ENCODE assay signal across 26 mouse cellular contexts in genomic region chr12:41729780-41730179, GRCm38 (mm10).
"Had no signal": no experiment of that assay in that cellular context is flagged by ENCODE, and none has a peak within 500 bp of the region (broad histone marks: within the 10 kb centered on the region; RNA-seq: fewer than 3 reads in every experiment).

No protein-coding gene starts in this region.

- DNase-seq: gastrocnemius, adult 2 months; gastrocnemius, postnatal 14 days; gastrocnemius, postnatal 36 days; heart, adult 2 months; heart, postnatal 10 days; heart, postnatal 4 days; kidney, adult 18-20 months; kidney, adult 8-10 months; kidney, postnatal 10 days; kidney, postnatal 36 days; layer of hippocampus, adult 9-11 months; layer of hippocampus, postnatal 36 days; left cerebral cortex, postnatal 4 days had no signal

- H3K27ac ChIP-seq: gastrocnemius, adult 2 months; heart, adult 2 months; heart, embryonic 10.5 days; hindbrain, embryonic 10.5 days; hindbrain, embryonic 12.5 days; hindbrain, embryonic 14.5 days; intestine, embryonic 15.5 days; limb, embryonic 13.5 days; limb, embryonic 15.5 days; liver, embryonic 12.5 days; liver, embryonic 14.5 days had no signal

- ATAC-seq: hindbrain, embryonic 16.5 days; inflammation-experienced regulatory T-cells, adult 6 months; intestine, embryonic 15.5 days; intestine, postnatal 0 days; liver, embryonic 12.5 days had no signal

- H3K9me3 ChIP-seq: heart, embryonic 10.5 days; heart, embryonic 12.5 days; hindbrain, embryonic 10.5 days; hindbrain, embryonic 12.5 days; intestine, embryonic 15.5 days; limb, embryonic 13.5 days; limb, embryonic 15.5 days; liver, embryonic 12.5 days had no signal

- H3K4me3 ChIP-seq: gastrocnemius, adult 2 months; heart, adult 2 months; heart, embryonic 10.5 days; heart, embryonic 12.5 days; hindbrain, embryonic 10.5 days; hindbrain, embryonic 12.5 days; intestine, embryonic 15.5 days; limb, embryonic 13.5 days; limb, embryonic 15.5 days; liver, embryonic 12.5 days had no signal

- H3K27me3 ChIP-seq: heart, embryonic 12.5 days; hindbrain, embryonic 12.5 days; intestine, embryonic 15.5 days; limb, embryonic 13.5 days; limb, embryonic 15.5 days; liver, embryonic 12.5 days had no signal

- H3K9ac ChIP-seq: heart, embryonic 12.5 days; hindbrain, embryonic 12.5 days; hindbrain, embryonic 14.5 days; intestine, embryonic 15.5 days; limb, embryonic 13.5 days; limb, embryonic 15.5 days; liver, embryonic 12.5 days; liver, embryonic 14.5 days had no signal

- H3K36me3 ChIP-seq: heart, embryonic 10.5 days; heart, embryonic 12.5 days; hindbrain, embryonic 10.5 days; hindbrain, embryonic 12.5 days; intestine, embryonic 15.5 days; limb, embryonic 13.5 days; limb, embryonic 15.5 days; liver, embryonic 12.5 days had no signal

- H3K4me1 ChIP-seq: heart, embryonic 10.5 days; heart, embryonic 12.5 days; hindbrain, embryonic 10.5 days; intestine, embryonic 15.5 days; limb, embryonic 13.5 days; limb, embryonic 15.5 days; liver, embryonic 12.5 days had no signal
